Mouse (Mus musculus) heart, adult 9 months (tissue): ENCODE data around the gene Samm50.
A peak's percentile ranks its signal among the peaks of the same experiment; 100 is the strongest.

Experiments
- DNase-seq, 2 experiments: peaks; one replicate each; pipeline ENCODE4 v3.0.0; 2022; ENCODE audit warnings: low spot score in 2 of 2

The Samm50 gene

DNA sequence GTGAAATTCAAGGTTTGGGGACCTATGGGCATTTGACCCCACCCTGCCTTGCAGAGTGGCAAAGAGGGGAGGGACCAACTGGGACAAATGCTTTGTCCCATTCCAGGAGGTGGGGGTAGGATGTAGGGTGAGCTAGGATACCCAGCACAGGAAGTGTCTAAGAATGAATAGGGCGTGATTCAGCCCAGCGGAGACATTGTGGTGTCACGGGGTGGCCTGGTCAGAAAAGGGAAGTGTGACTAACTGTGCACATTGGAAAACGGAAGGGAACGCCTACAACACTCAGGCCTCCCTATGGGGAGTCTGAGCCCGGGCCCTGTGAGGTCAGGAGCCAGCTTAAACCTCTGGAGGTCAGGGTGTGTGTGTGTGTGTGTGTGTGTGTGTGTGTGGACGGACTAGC lies 43.6 kb downstream of the Samm50 start:
- DNase-seq, result peak; percentile 86 to 93

DNA sequence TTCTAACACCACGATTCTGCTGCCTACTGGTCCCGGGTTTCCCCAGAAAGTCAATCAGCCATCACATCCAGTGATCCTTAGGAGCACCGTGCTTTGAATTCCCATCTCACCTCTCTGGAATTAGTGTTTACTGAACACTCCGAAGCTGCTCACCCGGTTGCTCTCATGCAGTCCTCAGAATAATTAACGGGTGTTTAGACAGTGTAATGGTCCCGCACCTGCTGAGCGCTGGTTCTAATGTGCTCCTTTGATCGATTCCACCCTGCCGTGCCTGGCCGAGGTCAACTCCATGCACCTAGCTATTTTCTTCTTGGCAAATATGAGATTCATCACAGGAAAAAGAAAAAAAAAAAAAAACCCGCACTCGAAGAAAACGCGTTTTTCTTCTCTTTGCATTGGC lies 46.5 kb downstream of the Samm50 start:
- DNase-seq, result no peak

DNA sequence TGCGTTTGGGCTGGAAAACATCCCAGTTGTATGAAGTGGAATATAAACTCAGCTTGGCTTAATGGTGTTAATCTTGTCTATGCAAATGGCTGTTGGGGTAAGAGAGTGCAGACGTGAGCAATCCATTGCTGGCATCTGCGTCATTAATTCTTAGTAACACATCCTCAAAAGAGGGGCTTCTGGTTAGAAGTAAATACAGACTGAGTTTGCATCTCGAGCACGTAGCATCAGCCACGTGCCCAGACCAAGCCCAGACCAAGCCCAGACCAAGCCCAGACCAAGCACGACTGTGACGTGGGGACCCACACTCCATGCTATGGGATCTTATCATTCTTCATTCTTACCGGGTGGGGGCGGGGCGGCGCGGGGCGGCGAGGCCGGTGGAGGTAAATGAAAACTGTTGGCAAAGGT lies 47.0 kb downstream of the Samm50 start:
- no peak for DNase-seq

DNA sequence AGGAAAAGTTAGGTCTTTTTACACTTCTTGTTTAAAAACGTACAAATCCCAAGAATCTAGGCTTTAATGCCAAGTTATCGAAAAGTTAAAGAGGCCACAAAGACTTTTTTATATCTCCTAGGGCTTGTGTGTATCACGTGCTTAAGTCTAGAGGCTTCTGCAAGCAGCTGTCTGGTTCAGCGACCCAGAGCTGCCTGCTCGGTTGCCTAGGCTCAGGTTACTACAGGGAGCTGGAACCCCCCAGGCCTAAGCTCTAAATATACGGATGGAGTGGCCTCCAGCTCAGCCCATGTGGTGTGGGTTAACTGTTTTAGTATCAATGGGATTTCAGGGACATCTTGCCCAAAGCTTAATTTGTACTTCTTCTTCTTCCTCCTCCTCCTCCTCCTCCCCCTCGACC lies 49.5 kb downstream of the Samm50 start:
- DNase-seq, result no peak

DNA sequence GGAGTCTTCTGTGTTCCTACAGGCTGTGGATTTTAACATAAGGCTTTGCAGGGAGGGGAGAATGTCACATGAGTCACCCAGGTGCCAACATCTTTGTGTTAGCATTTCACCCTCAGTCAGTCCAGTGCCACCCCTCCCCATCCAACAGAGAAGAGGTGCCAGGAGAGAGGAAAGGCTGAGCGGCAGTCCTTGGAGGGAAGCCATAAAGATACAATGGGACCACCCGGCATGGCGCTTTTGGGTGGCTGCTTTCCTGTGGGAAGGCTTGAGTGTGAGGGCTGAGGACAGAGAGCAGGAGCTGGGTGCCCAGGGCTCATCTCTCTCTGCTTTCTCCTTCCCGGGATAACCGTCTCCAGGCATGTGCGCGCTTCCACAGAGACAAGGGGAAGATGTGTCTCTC lies 53.1 kb downstream of the Samm50 start:
- no peak for DNase-seq

DNA sequence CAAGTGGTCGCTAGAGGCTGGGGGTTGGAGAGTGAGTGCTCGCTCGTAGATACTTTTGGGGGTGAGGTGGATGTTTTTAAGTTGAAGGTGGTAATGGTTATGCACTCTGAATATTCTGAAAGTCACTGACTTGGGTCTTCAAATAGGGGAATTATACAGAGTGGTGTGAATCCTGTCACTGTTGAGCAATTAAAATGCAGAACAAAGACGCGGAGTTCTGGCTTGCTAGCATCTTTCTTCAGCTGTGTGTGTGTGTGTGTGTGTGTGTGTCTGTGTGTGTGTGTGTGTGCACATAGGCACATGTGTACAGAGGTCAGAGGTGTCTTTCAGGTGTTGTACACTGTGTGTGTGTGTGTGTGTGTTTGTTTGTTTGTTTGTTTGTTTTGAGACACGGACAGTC lies 54.2 kb downstream of the Samm50 start:
- DNase-seq, result no peak

DNA sequence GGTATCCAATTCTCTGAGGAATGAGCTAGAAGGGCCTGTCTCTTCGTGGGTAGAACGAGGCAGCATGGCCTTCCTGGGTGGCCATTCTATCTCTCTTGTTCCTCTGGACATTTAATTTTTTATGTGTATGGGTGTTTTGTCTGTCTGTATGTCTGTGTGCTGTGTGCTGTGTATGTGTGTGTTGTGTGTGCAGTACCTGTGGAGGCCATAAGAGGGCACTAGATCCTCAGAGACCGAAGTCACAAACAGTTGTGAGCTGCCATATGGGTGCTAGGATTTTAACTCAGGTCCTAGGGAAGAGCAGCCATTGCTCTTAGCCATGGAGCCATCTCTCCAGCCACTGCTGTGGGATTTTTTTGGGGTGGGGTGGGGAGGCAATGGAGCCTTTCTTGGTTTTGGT lies 55.3 kb downstream of the Samm50 start:
- no peak for DNase-seq

DNA sequence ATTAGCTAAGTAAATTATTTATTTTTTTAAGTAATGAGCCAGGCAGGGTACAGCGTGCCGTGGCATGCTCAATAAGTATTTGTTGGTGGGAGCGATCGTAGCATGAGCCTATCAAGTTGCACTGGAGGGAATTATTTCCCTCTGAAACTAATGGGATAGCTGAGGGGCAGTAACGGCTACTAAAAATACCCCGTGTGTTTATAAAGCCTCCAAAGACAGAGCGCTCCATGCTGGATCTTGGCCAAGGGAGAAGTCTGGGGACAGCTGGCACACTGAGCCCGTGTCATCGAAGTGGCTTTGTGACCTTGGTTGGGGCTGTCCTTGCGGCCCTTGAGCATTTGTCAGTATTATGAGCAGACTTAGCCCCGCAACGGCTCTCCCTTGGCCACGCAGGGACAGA lies 59.2 kb downstream of the Samm50 start:
- DNase-seq, result peak; percentile 70 to 80

DNA sequence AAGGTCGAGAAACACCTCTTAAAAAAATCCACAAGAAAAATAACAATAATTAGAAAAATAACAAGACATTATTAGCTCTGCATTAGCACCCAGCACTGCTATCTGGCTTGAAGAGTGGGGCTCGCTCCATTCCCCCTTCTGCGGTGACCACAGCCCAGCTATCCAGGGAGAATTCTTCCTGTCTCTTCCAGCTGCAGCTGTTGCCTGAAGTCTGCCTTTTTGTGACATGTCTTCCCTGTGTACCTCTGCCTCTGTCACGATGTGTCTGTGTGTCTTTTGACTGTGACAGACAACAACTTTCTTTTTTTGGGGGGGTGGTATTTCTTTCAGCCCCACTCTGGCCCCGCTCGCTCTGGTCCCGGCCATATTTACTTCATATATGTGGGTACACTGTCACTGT lies 60.6 kb downstream of the Samm50 start:
- DNase-seq, result no peak

DNA sequence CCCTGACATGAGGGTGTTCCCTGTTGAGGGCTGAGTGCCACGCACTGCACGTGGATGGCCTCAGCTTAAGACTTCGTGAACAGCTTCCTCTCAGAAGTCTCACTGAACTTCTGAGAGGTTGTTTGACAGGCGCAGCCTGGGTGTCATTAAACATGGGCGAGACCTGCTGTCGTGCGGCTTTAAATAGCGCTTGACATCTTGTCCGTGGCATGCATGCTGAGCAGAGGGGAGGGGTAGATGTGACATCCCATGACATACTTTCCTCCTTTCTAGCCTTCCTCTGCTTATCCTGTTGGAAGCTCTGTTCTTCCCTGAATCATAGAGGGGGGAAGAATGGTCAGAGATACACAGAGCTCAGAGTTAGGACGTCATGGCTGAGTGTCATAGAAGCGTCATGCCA lies 61.7 kb downstream of the Samm50 start:
- peak; percentile 49 to 63 for DNase-seq

DNA sequence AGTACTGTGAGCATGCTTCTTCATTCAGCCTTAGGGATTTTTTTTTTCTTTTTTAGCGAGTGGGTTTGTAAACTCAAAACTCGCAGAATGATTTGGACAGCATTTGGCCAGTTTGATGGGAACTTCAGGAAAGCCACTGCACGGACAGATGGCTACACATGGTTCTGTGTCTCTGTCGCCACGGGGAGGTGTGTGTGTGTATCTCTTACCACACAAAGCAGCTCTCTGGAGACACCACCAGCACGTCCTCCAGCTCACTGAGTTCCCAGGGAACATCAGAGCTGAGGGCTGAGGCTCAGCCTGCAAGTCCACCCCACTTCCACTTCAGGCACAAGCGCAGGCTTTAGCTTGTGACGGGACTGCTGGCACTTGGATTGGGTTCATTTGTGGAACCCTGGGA lies 62.3 kb downstream of the Samm50 start:
- no peak for DNase-seq

DNA sequence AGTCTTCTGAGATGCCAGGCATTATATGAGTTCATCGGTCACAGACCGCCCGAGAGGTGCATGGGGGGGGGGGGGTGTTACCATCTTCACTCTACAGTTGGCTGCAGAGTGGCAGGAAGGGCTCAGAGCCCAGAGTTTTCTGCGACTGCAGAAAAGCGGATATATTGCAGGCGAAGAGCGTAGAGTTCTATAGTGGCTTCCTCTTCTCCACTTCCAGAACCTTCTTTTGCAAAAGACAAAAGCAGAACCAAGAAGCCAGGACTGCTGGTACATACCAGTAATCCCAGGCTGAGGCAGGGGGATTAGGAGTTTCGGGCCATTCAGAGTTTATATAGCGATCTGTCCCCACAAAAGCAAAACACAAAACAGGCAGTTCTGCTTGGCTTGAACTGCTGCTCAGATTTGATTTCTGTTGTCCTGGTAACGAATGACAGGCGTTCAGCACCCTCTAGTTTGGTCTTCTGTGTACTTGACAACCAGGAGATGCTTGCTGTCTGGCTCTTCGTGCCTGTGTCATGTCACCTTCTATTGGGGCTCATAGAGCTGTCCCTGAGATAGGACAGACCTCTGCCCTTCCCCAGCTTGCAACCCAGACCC lies 64.3 kb downstream of the Samm50 start:
- DNase-seq, result no peak

DNA sequence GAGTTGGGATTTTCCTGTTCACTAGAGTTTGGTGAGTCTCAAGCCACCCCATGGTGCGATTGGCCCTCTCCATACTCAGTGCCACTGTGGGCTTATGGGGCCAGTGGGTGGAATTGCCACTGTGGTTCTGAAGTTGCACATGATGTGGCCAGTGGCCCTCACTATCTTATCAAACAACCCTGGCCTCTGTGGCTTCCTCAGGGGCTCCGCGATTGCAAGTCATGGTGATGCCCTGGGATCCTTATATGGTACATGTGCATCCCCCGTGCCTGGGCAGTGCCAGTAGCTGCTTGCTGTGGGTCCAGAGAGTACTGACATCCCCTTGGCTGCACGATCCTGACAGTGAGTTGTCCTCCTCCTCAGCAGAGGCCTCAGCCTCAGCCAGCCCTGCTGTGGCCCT lies 64.8 kb downstream of the Samm50 start:
- no peak for DNase-seq

DNA sequence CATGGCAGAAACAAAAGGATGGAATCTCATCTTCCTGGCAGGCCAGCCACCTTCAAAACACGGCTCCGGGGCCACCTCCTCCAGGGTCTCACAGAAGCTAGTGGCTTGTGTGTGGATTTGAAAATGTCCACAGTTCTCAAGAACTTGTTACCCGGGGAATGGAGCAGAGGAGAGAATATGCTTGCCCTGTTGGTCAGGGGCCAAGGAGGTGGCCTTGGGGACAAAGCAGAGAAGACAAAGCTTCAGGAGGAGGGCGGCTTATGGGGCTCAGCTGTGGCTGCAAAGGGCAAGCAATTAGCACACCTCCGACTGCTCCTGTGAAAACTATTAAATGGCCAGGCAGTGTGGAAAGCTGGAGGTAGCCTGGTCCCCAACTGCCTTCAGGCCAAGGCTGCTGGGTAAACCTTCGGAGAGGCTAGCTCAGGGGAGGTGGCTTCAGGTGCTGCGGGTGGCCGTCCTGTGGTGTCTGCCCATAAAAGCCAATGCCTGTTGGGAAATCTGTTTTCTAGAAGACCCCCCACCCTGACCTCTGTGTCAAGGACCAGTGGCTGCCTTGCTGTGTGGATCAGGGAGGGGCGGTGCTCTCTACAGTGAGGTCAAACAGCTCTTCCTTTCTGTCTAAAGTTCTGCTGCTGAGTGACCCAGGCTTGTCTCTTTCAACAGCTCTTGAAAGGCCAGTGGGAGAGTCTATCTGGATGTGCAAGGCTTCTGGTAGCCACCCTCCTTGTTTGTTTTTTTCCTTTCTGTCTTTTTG lies 66.7 kb downstream of the Samm50 start:
- DNase-seq, result no peak

DNA sequence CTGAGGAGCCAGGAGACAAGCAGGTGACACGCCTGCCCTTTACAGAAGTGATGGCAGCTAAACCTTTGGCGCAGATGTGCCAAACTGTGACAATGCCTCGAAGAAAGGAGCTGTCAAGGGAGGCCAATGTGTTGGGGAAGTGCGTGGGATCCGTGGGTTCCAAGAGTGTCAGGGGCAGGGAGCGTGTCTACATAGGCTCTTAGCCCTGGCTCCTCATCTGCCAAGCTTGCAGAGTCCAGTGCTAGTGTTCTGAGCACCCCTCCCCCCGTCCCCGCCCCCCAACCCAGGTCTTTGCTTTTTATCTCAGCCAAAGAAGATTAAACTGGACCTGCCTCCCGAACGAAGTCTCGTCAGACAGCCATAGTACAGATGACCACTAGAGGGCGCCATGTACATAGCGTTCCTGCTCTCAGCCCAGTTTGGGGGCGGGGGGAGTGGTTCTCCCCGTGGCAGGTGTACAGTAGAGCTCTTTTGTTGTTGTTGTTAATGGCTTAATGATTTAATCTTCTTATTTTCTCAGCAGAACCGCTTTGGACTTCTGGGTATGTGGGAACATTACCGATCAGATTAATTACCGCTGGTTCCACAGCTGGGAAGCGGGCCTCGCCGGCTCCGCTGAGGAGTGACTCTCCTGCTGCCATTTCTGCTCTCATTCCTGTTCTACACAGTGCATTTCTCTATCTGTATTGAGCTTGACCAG lies 68.2 kb downstream of the Samm50 start:
- peak in 1 of 2 experiments; percentile 56 for DNase-seq

DNA sequence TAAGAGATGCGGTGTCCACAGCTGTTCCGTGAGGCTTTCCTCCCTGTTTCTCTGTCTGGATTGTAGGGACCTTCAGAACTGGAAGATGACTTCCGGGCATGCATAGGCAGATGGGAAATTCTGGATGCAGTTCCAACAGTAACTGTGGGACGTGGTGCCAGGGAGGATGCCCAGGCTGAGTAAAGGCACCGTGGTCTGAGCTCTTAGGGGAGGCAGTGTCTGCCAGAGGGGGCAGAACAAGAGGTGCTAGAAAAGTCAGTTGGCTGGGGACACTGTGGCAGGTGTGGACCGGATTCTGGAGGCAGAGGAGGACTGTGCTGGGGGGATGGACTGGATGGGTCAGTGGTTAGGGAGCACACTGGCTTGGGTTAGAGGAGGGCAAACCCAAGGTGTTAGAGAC lies 70.6 kb downstream of the Samm50 start:
- no peak for DNase-seq

DNA sequence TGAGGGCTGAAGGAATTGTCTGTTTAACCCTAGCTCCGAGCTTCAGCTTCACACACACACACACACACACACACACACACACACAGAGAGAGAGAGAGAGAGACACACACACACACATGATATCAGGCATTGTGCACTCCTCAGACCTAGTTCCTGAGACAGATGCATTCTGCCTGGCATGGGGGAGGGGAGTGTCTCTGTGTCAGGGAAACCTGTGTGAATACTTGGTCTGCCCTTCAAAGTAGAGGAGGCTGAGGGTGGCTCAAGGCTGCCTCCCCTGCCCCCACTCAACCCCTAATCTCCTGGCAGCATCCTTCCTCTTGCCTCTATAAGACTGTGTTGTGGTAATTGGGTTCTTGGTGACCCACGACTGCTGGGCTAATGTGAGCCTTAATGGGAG lies 71.5 kb downstream of the Samm50 start:
- DNase-seq, result no peak

DNA sequence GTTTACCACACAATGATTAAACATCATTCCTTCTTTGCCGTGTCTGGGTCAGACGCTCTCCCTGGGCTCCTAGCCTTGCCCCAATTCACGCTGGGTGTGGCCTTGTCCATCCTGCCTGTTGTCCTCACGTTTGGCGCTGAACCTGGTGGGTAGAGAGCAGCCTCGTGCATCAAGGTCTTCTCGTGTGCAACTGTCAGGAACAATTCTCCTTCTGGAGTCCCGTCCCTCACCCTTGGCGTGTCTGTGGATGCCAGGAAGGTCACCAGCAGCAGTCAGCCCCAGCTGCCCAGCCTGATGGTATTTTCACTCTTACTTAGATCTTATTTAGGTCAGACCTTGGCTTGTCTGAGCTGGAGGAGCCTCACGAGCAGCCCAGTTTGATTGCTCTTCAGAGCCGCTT lies 73.1 kb downstream of the Samm50 start:
- no peak for DNase-seq

DNA sequence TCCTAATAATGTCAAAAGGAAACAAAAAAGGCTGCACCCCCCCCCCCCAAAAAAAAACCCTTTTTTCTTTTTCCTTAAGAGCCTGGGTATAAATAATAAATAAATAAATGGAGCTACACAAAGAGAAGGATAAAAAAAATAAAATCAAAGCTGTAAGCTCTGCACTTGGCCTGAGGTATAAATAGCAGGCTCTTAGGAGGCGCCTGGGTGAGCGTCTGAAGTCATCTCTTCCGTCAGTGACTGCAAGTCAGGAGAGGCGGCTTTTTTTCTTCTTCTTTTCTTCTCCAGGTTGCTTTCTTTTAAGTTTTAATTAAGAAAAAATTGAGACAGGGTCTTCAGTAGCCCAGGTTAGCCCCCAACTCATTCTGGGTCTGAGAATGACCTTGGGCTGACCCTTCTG lies 74.2 kb downstream of the Samm50 start:
- DNase-seq, result no peak
